Mouse (Mus musculus): ENCODE results near the gene Ifi213.
"Not testable (repeated sequence)": the region's sequence is repeated elsewhere in the genome, so short reads cannot be mapped to it uniquely, and the experiment has no call there.

GRCm38 (mm10) chr1:173535791-173536190, 63.3 kb downstream of the Ifi213 start, which contains the start of gene Ifi214:
- TF ChIP-seq CTCF, POLR2A (IDR thresholded peaks at IDR 0.05; ENCODE audit: extremely low read depth, insufficient read depth, low read length): not testable (repeated sequence)

All from cortical plate, adult 2 months (tissue).